Mouse (Mus musculus) embryonic facial prominence, embryonic 14.5 days (tissue): ENCODE data around the gene Fau. TPM values are rescaled to one million over a fixed set of nuclear protein-coding genes. Genes with fewer than 3 reads are reported as not detected.

ENCODE experiments used
- ATAC-seq: fragments of 200-750 bp; cut with Nextera tagmentation; 2 replicates; pipeline ENCODE4 v1.8.0; 2017; ENCODE audit warnings: low read depth, moderate number of reproducible peaks, moderate TSS enrichment
- DNase-seq: peaks from one replicate; pipeline ENCODE4 v3.0.0-alpha.2; 2015; ENCODE audit warnings: low spot score
- H3K27ac ChIP-seq: fragments of 300-500 bp; sonication (generic); replicated peaks from 2 replicates; pipeline ENCODE4 v1.5.1; 2014; ENCODE audit warnings: low read depth, mild to moderate bottlenecking, low read length, moderate library complexity
- H3K27me3 ChIP-seq: fragments of 300-500 bp; sonication (generic); replicated peaks from 2 replicates; pipeline ENCODE4 v1.6.1; 2014; ENCODE audit warnings: low read length; ENCODE audit not compliant: control insufficient read depth, insufficient read depth
- H3K36me3 ChIP-seq: fragments of 300-500 bp; sonication (generic); 2 replicates; pipeline ENCODE4 v1.6.1; 2014; ENCODE audit warnings: low read length, mixed read lengths; ENCODE audit not compliant: control insufficient read depth, insufficient read depth
- H3K4me1 ChIP-seq: fragments of 300-500 bp; sonication (generic); 2 replicates; pipeline ENCODE4 v1.6.1; 2014; ENCODE audit warnings: antibody characterized with exemption, low read length; ENCODE audit not compliant: control insufficient read depth, insufficient read depth
- H3K4me2 ChIP-seq: fragments of 300-500 bp; sonication (generic); 2 replicates; pipeline ENCODE4 v1.6.1; 2014; ENCODE audit warnings: low read depth, mild to moderate bottlenecking, low read length, moderate library complexity, mixed read lengths
- H3K4me3 ChIP-seq: fragments of 300-500 bp; sonication (generic); 2 replicates; pipeline ENCODE4 v1.5.1; 2014; ENCODE audit warnings: low read depth, mild to moderate bottlenecking, low read length
- H3K9ac ChIP-seq: fragments of 300-500 bp; sonication (generic); 2 replicates; pipeline ENCODE4 v1.6.1; 2014; ENCODE audit warnings: low read depth, mild to moderate bottlenecking, low read length, moderate library complexity, mixed read lengths
- H3K9me3 ChIP-seq: fragments of 300-500 bp; sonication (generic); 2 replicates; pipeline ENCODE4 v1.6.1; 2016; ENCODE audit warnings: low read length; ENCODE audit not compliant: control insufficient read depth
- WGBS: fragments of 180-500 bp; shearing (Covaris S2); extraction: QIAGEN DNeasy Blood & Tissue Kit; methylation state at CpG from one replicate; pipeline ENCODE4 v1.1.7; 2014; 5-methylcytosine and 5-hydroxymethylcytosine counted together
- polyA plus RNA-seq: library from polyadenylated mRNA; unstranded; fragments of >200 nt; fragmentation: Nextera tagmentation; extraction: Ambion mirVana; gene quantifications from 2 replicates; pipeline ENCODE4 v1.2.1, GENCODE M21; 2014

Gene Fau
- 870 and 937 TPM in 2 replicates for polyA plus RNA-seq

DNA sequence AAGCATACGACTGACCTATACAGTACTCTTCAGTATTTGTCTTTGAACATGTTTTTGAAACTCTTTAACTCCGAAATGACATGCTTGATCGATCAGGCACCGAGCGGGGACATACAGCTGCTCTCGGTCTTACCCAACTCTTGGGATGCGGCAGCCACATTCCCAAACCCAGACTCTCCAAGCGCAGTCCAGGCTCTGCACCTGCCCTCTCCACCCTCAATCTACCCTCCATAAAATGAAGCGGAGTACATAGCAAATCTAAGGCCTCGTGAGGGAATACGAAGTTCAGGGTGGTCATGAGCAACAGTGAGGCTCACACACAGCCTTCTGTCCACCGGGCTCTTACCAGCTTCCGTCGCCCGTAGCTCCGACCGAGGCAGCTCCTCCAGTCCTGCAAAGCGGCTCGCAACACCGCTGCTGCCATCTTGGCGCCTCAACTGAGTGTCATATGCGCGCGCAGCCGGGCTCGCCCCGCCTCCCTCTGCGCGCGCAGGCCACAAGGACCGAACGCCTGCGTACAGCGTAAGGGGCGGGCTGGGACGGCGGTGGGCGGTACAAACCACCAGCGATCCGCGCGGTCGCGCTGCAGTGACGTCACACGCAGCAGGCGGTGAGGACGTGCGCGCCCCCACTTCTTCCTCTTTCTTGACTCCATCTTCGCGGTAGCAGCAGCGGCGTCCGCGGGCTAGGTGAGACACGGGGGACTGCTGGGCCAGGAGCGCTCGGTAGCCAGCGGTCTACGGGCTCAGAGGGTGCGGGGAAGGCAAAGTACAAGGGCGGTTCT lies at the start of gene Fau, which contains the start of gene Mrpl49:
Fau (plus strand) TSS at position 532 of the 784 bp plus-strand sequence.
Mrpl49 (minus strand) TSS at position 473 of the 784 bp plus-strand sequence.
- Histone ChIP-seq H3K9ac (peak within 1 kb of the TSS; percentile 94), H3K4me1 (peaks cover 17% of the 10 kb centered on the region), H3K27ac (peak within 1 kb of the TSS; percentile 81), H3K27me3 (no peaks in the 10 kb centered on the region), H3K4me3 (peak within 1 kb of the TSS; percentile 49), H3K9me3 (no peaks in the 10 kb centered on the region), H3K36me3 (peaks cover 49% of the 10 kb centered on the region), H3K4me2 (peak within 1 kb of the TSS; percentile 68)
- peak; percentile 83 for ATAC-seq
- under 1% methylated on average over 53 of the region's 63 CpGs for WGBS
- DNase-seq = peak; percentile 98

- Histone ChIP-seq H3K9ac (no peak overlapping the region), H3K36me3 (peaks cover 11% of the 10 kb centered on the region; the same call in 1 of the 2 replicates), H3K27me3 (no peaks in the 10 kb centered on the region), H3K4me1 (no peaks in the 10 kb centered on the region), H3K4me2 (no peak overlapping the region), H3K27ac (no peak overlapping the region), H3K4me3 (no peak overlapping the region), H3K9me3 (no peaks in the 10 kb centered on the region)
- 68% methylated on average over 8 of the region's 8 CpGs for WGBS
- ATAC-seq = no peak
- DNase-seq = no peak
Observed at GRCm38 (mm10) chr19:6009137-6009536, 48.5 kb upstream of the Fau start.

DNA sequence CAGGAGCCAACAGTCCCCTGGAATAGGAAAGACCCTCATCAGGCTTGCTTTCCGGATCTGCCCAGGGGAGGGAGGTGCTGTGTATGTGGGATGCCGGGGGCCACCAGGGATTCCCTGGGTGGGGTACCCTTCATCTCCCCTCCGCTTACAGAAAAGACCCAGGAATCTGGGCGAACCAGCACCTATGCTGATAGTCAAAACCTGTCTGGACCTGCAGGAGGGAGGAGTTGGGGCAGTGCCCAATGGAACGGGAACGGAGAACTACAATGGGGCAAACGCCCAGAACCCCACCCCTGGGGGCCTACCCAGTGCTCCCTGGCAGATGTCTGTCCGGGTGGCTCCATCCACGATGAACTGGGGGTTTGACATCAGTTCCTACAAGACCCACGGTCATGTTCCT lies 44.0 kb upstream of the Fau start:
- H3K27me3 ChIP-seq = no peaks in the 10 kb centered on the region
- H3K4me1 ChIP-seq = 0 out of 2 replicates have a peak, but pooled peaks cover 3% of the 10 kb centered on the region
- H3K4me3 ChIP-seq = no peak overlapping the region
- ATAC-seq (no peak), DNase-seq (peak; percentile 25)
- 0 out of 2 replicates have a peak overlapping the region, but pooled peaks have one; percentile 88 for H3K4me2 ChIP-seq
- no peak overlapping the region for H3K27ac ChIP-seq
- no peaks in the 10 kb centered on the region for H3K36me3 ChIP-seq
- 84% methylated on average over 10 of the region's 10 CpGs for WGBS
- H3K9ac ChIP-seq = peak overlapping the region; percentile 8; the same call in 1 of the 2 replicates
- H3K9me3 ChIP-seq = no peaks in the 10 kb centered on the region

DNA sequence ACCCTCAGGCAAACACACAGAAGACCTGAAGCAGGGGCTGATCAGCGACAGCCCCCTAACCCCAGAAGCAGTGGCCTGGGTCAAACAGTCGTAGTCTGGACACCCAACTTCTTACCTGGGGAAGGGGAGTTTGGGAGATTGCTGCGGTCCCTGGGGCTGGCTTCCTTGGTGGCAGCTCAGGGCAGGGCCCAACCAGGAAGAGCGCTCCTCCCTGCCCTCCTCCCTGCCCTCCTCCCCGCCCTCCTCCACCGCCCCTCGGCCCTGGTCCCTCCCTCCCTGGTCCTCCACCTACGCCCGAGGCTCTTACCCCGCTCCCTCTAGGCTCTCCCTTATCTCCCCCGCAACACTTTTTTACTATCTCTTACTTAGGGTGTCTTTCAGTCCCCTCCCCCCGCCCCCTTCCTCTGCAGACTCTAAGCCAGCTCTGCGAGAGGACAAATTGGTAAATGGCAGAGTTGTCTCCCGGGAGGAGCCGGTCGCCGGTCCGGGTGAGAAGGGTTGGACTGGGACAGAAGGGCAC lies 42.6 kb upstream of the Fau start:
- DNase-seq (peak; percentile 51), ATAC-seq (peak; percentile 66)
- H3K4me2 ChIP-seq = peak overlapping the region; percentile 88
- H3K4me3 ChIP-seq = peak overlapping the region; percentile 60
- 0 out of 2 replicates have a peak, but pooled peaks cover 3% of the 10 kb centered on the region for H3K4me1 ChIP-seq
- 0% methylated on average over 9 of the region's 18 CpGs for whole genome bisulfite sequencing
- H3K27ac ChIP-seq = peak overlapping the region; percentile 72
- H3K9me3 ChIP-seq = no peaks in the 10 kb centered on the region
- peak overlapping the region; percentile 80 for H3K9ac ChIP-seq
- no peaks in the 10 kb centered on the region for H3K27me3 ChIP-seq
- H3K36me3 ChIP-seq = no peaks in the 10 kb centered on the region

DNA sequence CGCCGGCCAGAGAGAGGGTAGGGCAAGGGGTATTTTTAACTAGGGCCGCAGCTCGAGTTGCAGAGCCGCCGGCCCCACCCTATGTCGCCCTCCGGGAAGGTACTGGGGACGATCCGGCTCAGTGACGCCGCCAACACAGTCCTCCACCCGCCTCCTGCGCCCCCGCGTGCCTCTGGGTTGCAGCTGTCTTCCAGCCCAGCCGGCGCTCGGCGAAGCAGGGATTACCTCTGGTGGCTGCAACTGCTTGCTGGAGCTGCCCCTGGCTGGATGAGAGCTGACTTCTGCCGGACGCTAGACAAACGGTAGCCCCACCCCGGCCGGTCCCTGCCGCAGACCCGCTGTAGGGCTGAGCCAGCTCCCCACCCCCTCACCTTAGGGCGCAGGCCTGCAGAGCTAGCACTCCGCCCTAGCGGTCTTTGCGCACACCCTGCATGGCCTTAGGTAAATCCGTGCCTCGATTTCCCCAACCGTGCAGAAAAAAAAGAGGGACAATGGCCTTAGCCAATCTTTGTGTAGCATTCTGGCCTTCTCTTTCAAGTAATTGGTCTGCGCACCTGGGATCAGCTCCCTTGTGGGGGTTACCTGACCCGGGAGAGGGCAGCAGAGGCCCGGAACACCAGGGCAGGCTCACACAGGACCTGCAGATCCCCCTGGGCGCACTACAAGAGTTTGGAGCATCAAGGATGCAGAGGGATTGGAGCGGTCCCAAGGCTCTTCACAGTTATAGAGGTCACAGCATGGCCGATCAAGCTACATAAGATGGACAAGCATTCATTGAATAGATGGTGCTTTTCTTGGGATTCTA lies 41.9 kb upstream of the Fau start, which contains the start of gene Capn1:
Capn1 (minus strand) TSS at position 387 of the 805 bp plus-strand sequence.
- Histone ChIP-seq H3K9me3 (no peaks in the 10 kb centered on the region), H3K4me2 (peak within 1 kb of the TSS; percentile 88), H3K36me3 (no peaks in the 10 kb centered on the region), H3K27ac (peak within 1 kb of the TSS; percentile 72), H3K4me3 (peak within 1 kb of the TSS; percentile 60), H3K27me3 (no peaks in the 10 kb centered on the region), H3K4me1 (0 out of 2 replicates have a peak, but pooled peaks cover 3% of the 10 kb centered on the region), H3K9ac (peak within 1 kb of the TSS; percentile 80)
- 5% methylated on average over 31 of the region's 40 CpGs for WGBS
- peak; percentile 86 for DNase-seq
- peak; percentile 88 for ATAC-seq

- H3K4me1 ChIP-seq = 0 out of 2 replicates have a peak, but pooled peaks cover 3% of the 10 kb centered on the region
- H3K27me3 ChIP-seq = no peaks in the 10 kb centered on the region
- DNase-seq (peak; percentile 45), ATAC-seq (no peak)
- H3K4me3 ChIP-seq = no peak overlapping the region
- peak overlapping the region; percentile 88; the same call in 1 of the 2 replicates for H3K4me2 ChIP-seq
- no peaks in the 10 kb centered on the region for H3K36me3 ChIP-seq
- no peaks in the 10 kb centered on the region for H3K9me3 ChIP-seq
- no peak overlapping the region for H3K27ac ChIP-seq
- no peak overlapping the region for H3K9ac ChIP-seq
- WGBS = 49% methylated on average over 7 of the region's 7 CpGs
Observed at GRCm38 (mm10) chr19:6016532-6016931, 41.1 kb upstream of the Fau start.

DNA sequence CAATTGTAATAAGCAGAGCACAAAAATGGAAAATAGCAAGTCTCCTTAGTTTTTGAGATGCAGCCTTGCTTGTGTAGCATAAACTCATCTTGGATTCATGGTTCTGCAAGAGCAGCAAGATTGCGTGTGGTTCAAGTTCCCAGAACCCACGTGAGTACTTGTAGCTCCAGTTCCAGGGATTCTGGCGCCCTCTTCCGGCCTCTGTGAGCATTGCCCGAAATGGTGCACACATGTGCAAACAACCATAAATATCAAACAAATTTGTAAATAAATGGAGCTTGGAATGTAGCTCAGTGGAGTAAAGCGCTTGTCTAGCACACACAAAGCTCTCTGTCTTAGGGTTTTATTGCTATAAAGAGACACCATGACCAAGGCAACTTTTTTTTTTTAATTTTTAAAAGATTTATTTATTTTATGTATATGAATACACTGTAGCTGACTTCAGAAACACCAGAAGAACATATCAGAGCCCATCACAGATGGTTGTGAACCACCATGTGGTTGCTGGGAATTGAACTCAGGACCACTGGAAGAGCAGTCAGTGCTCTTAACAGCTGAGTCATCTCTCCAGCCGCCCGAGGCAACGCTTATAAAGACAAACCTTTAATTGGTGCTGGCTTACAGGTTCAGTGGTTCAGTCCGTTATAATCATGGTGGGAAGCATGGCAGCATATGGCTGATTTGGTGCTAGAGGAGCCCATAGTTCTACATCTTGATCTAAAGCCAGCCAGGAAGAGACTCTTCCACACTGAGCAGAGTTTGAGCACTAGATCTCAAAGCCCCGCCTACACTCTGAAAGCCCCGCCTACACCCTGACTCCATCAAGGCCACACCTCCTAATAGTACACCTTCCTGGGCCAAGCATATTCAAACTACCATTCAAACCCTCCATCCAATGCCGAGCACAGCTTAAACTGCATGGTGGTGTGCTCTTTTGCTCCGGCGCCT lies 39.2 kb upstream of the Fau start:
- no peaks in the 10 kb centered on the region for H3K36me3 ChIP-seq
- 27% methylated on average over 15 of the region's 15 CpGs for WGBS
- H3K27me3 ChIP-seq = no peaks in the 10 kb centered on the region
- DNase-seq (peak; percentile 88), ATAC-seq (no peak)
- H3K4me3 ChIP-seq = no peak overlapping the region
- 0 out of 2 replicates have a peak, but pooled peaks cover 3% of the 10 kb centered on the region for H3K4me1 ChIP-seq
- no peaks in the 10 kb centered on the region for H3K9me3 ChIP-seq
- no peak overlapping the region for H3K9ac ChIP-seq
- H3K27ac ChIP-seq = no peak overlapping the region
- H3K4me2 ChIP-seq = no peak overlapping the region
